Mouse (Mus musculus): ENCODE measurements at regions not wholly inside any gene's neighbourhood (a gene's known extent, or its start where the extent isn't known, plus 50 kb on each side); places are given as distances from the start of the nearest gene placed in this dataset.

DNA sequence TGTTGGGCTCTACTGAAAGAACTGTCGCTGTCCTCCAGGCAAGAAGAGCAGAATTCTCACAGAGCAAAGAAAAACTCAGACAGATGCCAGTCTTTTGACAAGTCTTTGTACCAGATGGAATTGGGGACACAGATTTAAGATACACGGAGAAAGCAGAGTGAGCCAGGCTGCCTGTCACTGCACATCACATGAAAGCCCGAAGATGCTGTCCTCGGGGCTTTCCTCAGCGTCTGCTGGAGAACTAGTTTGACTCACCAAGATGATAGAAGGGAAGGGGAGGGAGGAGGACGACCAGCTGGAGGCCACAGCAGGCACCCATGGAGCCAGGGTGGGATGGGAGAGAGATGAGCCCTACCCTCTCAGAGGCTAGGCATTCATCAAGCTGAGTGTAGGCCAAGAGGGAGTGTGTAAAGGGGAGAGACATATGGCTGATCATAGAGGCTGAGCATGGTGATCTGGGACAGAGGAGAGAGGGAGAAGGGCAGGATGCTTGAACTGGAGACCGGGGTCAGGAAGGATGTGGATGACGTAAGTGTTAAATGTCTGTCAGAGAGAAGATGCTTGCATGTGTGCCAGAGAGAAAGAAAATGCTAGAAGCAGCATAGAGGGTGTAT is 600.7 kb downstream of the Tbc1d22a start:
- H3K4me2 ChIP-seq (ENCODE audit: low read depth, low read length) = no peak overlapping the region
- no peak overlapping the region for H3K27ac ChIP-seq (ENCODE audit: low read length)
- WGBS = 55% methylated on average over 8 of the region's 8 CpGs
- H3K27me3 ChIP-seq (ENCODE audit: control insufficient read depth, insufficient read depth, low read depth, low read length) = no peaks in the 10 kb centered on the region
- peak; percentile 26; the same call in 1 of the 2 replicates for ATAC-seq (ENCODE audit: low read depth)
- H3K36me3 ChIP-seq (ENCODE audit: control insufficient read depth, insufficient read depth, low read length) = no peaks in the 10 kb centered on the region
- H3K4me3 ChIP-seq (ENCODE audit: low read length) = no peak overlapping the region
- H3K9ac ChIP-seq (ENCODE audit: low read length) = no peak overlapping the region
- H3K4me1 ChIP-seq (replicated peaks; ENCODE audit: control insufficient read depth, insufficient read depth, low read length) = no peaks in the 10 kb centered on the region
- H3K9me3 ChIP-seq (ENCODE audit: control insufficient read depth, low read length) = no peaks in the 10 kb centered on the region

DNA sequence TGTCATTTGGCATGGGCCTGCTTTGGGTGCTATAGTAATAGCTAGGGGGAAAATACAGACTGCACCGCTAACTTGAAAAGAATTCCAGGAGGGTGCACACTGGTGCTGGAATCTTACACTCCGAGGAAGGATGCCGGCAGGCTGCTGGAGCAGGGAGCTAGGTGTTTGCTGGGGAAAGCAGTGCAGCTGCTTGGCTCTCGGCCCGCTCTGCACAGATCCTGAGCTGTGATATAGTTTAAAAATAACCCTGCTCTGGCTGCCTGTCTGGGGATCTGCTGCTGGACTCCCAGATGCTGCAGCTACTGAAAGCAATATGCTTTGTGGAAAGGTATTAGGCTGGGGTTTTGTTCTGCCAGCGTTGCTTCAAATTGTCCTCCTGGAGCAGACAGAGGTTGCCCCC is 621.7 kb downstream of the Tbc1d22a start:
- Histone ChIP-seq H3K9me3 (ENCODE audit: control insufficient read depth, low read length) (no peaks in the 10 kb centered on the region), H3K27ac (ENCODE audit: low read length) (no peak overlapping the region), H3K36me3 (ENCODE audit: control insufficient read depth, insufficient read depth, low read length) (no peaks in the 10 kb centered on the region), H3K27me3 (ENCODE audit: control insufficient read depth, insufficient read depth, low read depth, low read length) (no peaks in the 10 kb centered on the region), H3K4me1 (replicated peaks; ENCODE audit: control insufficient read depth, insufficient read depth, low read length) (no peaks in the 10 kb centered on the region), H3K9ac (ENCODE audit: low read length) (no peak overlapping the region), H3K4me3 (ENCODE audit: low read length) (no peak overlapping the region), H3K4me2 (ENCODE audit: low read depth, low read length) (no peak overlapping the region)
- ATAC-seq (ENCODE audit: low read depth) = 0 out of 2 replicates have a peak, but pooled peaks have one; percentile 36
- WGBS = 42% methylated on average over 6 of the region's 6 CpGs

GRCm38 (mm10) chr15:86852161-86852870 is 638.1 kb downstream of the Tbc1d22a start:
- ATAC-seq (ENCODE audit: low read depth) = no peak
- Histone ChIP-seq H3K36me3 (ENCODE audit: control insufficient read depth, insufficient read depth, low read length) (no peaks in the 10 kb centered on the region), H3K27ac (ENCODE audit: low read length) (no peak overlapping the region), H3K9ac (ENCODE audit: low read length) (no peak overlapping the region), H3K9me3 (ENCODE audit: control insufficient read depth, low read length) (no peaks in the 10 kb centered on the region), H3K4me3 (ENCODE audit: low read length) (no peak overlapping the region), H3K27me3 (ENCODE audit: control insufficient read depth, insufficient read depth, low read depth, low read length) (no peaks in the 10 kb centered on the region), H3K4me2 (ENCODE audit: low read depth, low read length) (no peak overlapping the region), H3K4me1 (replicated peaks; ENCODE audit: control insufficient read depth, insufficient read depth, low read length) (no peaks in the 10 kb centered on the region)
- 48% methylated on average over 11 of the region's 11 CpGs for WGBS

- Histone ChIP-seq H3K4me2 (ENCODE audit: low read depth, low read length) (no peak overlapping the region), H3K9me3 (ENCODE audit: control insufficient read depth, low read length) (no peaks in the 10 kb centered on the region), H3K36me3 (ENCODE audit: control insufficient read depth, insufficient read depth, low read length) (no peaks in the 10 kb centered on the region), H3K27me3 (ENCODE audit: control insufficient read depth, insufficient read depth, low read depth, low read length) (no peaks in the 10 kb centered on the region), H3K27ac (ENCODE audit: low read length) (no peak overlapping the region), H3K9ac (ENCODE audit: low read length) (no peak overlapping the region), H3K4me1 (replicated peaks; ENCODE audit: control insufficient read depth, insufficient read depth, low read length) (no peaks in the 10 kb centered on the region), H3K4me3 (ENCODE audit: low read length) (no peak overlapping the region)
- ATAC-seq (ENCODE audit: low read depth) = no peak
- 16% methylated on average over 3 of the region's 3 CpGs for WGBS
Measured at GRCm38 (mm10) chr15:86858356-86858906, 644.2 kb downstream of the Tbc1d22a start.

GRCm38 (mm10) chr15:86875721-86876309 is 661.6 kb downstream of the Tbc1d22a start:
- Histone ChIP-seq H3K4me1 (replicated peaks; ENCODE audit: control insufficient read depth, insufficient read depth, low read length) (no peaks in the 10 kb centered on the region), H3K9me3 (ENCODE audit: control insufficient read depth, low read length) (no peaks in the 10 kb centered on the region), H3K36me3 (ENCODE audit: control insufficient read depth, insufficient read depth, low read length) (no peaks in the 10 kb centered on the region), H3K4me3 (ENCODE audit: low read length) (no peak overlapping the region), H3K27me3 (ENCODE audit: control insufficient read depth, insufficient read depth, low read depth, low read length) (no peaks in the 10 kb centered on the region), H3K4me2 (ENCODE audit: low read depth, low read length) (no peak overlapping the region), H3K27ac (ENCODE audit: low read length) (no peak overlapping the region), H3K9ac (ENCODE audit: low read length) (no peak overlapping the region)
- WGBS = 11% methylated on average over 7 of the region's 7 CpGs
- ATAC-seq (ENCODE audit: low read depth) = no peak

DNA sequence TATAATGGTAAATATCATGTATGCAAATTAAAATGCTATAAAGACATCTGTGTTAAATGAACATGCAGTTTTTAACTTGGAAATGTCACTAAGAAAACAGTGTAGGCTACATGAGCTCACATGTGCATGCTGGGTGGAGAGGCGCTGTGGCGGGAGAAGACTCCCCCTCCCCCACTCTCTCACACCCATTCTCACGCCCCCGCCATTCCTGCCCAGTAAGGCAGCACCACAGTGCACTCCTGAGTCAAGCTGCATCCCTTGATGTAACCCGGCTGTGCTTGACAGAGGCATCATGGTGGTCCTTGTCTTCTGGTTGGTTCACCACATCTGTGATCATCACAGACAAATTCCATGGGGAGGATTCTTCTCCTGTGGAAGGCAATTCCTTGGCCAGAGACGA is 647.1 kb upstream of the Fam19a5 start:
- whole genome bisulfite sequencing = 31% methylated on average over 6 of the region's 6 CpGs
- H3K36me3 ChIP-seq (ENCODE audit: control insufficient read depth, insufficient read depth, low read length) = no peaks in the 10 kb centered on the region
- no peaks in the 10 kb centered on the region for H3K27me3 ChIP-seq (ENCODE audit: control insufficient read depth, insufficient read depth, low read depth, low read length)
- H3K27ac ChIP-seq (ENCODE audit: low read length) = no peak overlapping the region
- no peak overlapping the region for H3K9ac ChIP-seq (ENCODE audit: low read length)
- no peaks in the 10 kb centered on the region for H3K4me1 ChIP-seq (replicated peaks; ENCODE audit: control insufficient read depth, insufficient read depth, low read length)
- H3K4me2 ChIP-seq (ENCODE audit: low read depth, low read length) = no peak overlapping the region
- no peak for ATAC-seq (ENCODE audit: low read depth)
- H3K9me3 ChIP-seq (ENCODE audit: control insufficient read depth, low read length) = no peaks in the 10 kb centered on the region
- H3K4me3 ChIP-seq (ENCODE audit: low read length) = no peak overlapping the region

DNA sequence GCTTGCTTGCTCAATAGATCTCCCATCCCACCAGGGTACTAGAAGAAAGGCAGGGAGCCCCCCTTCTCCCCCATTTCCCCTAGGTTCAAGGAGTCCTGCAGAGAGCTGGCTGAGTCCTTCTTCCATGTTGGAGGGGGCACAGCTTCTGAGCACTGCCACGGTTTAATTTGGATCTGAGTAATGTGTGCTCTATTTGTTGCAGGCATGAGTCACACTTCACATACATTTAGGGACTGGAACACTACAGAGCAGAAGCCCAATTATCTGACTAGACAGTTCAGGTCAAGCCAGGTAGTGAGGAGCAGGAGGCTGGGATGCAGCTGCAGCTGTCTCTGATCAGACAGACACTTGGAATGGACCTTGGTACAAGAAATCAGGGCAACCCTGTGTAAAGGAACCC is 644.1 kb upstream of the Fam19a5 start:
- H3K4me1 ChIP-seq (replicated peaks; ENCODE audit: control insufficient read depth, insufficient read depth, low read length) = no peaks in the 10 kb centered on the region
- no peaks in the 10 kb centered on the region for H3K9me3 ChIP-seq (ENCODE audit: control insufficient read depth, low read length)
- no peak overlapping the region for H3K9ac ChIP-seq (ENCODE audit: low read length)
- ATAC-seq (ENCODE audit: low read depth) = no peak
- WGBS = 46% methylated on average over 1 of the region's 1 CpGs
- no peak overlapping the region for H3K4me3 ChIP-seq (ENCODE audit: low read length)
- H3K27me3 ChIP-seq (ENCODE audit: control insufficient read depth, insufficient read depth, low read depth, low read length) = no peaks in the 10 kb centered on the region
- H3K36me3 ChIP-seq (ENCODE audit: control insufficient read depth, insufficient read depth, low read length) = no peaks in the 10 kb centered on the region
- H3K4me2 ChIP-seq (ENCODE audit: low read depth, low read length) = no peak overlapping the region
- no peak overlapping the region for H3K27ac ChIP-seq (ENCODE audit: low read length)

DNA sequence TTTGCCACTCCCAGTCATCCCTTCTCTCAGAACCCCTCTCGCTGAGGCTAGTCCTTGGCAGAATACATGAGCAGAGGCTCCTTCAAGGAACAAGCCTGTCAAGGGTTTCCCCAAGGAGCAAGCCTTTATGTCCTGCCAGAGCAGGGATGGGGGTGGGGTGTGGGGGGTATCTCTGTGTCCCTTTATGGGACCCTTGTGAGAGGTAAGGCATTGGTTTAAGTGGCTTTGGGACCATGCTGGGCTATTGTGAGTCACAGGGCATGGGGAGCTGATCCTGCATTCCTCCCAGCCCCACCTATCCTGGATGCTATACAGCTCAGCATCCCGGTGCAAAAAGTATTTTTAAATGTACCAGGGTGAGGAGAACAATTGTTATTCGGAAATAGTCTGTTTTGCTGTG is 641.1 kb upstream of the Fam19a5 start:
- no peak for ATAC-seq (ENCODE audit: low read depth)
- H3K4me1 ChIP-seq (replicated peaks; ENCODE audit: control insufficient read depth, insufficient read depth, low read length) = no peaks in the 10 kb centered on the region
- no peaks in the 10 kb centered on the region for H3K36me3 ChIP-seq (ENCODE audit: control insufficient read depth, insufficient read depth, low read length)
- H3K9ac ChIP-seq (ENCODE audit: low read length) = no peak overlapping the region
- no peaks in the 10 kb centered on the region for H3K27me3 ChIP-seq (ENCODE audit: control insufficient read depth, insufficient read depth, low read depth, low read length)
- WGBS = 47% methylated on average over 3 of the region's 3 CpGs
- no peak overlapping the region for H3K4me2 ChIP-seq (ENCODE audit: low read depth, low read length)
- no peaks in the 10 kb centered on the region for H3K9me3 ChIP-seq (ENCODE audit: control insufficient read depth, low read length)
- no peak overlapping the region for H3K4me3 ChIP-seq (ENCODE audit: low read length)
- no peak overlapping the region for H3K27ac ChIP-seq (ENCODE audit: low read length)

DNA sequence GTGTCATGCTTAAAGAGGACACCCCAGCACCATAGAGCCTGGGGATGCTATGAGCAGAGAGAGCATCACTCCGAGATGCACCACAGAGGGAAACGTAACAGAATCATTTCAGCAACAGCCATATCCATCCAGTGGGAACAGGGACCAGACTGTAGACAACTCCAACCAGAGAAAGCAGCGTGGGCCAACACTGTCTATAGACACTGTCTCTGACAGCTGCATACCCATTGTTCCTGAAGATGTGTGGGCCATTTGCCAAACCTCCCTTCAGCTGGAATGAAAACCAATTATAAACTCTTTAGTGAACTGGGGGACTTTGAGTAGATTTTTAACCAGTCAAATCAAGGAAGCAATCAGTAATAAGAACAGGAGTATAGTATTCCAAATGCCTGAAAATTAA is 630.8 kb upstream of the Fam19a5 start:
- WGBS = 68% methylated on average over 3 of the region's 3 CpGs
- Histone ChIP-seq H3K9me3 (ENCODE audit: control insufficient read depth, low read length) (no peaks in the 10 kb centered on the region), H3K4me1 (replicated peaks; ENCODE audit: control insufficient read depth, insufficient read depth, low read length) (no peaks in the 10 kb centered on the region), H3K4me3 (ENCODE audit: low read length) (no peak overlapping the region), H3K36me3 (ENCODE audit: control insufficient read depth, insufficient read depth, low read length) (no peaks in the 10 kb centered on the region), H3K27me3 (ENCODE audit: control insufficient read depth, insufficient read depth, low read depth, low read length) (no peaks in the 10 kb centered on the region), H3K27ac (ENCODE audit: low read length) (no peak overlapping the region), H3K4me2 (ENCODE audit: low read depth, low read length) (no peak overlapping the region), H3K9ac (ENCODE audit: low read length) (no peak overlapping the region)
- no peak for ATAC-seq (ENCODE audit: low read depth)

Measured in lung, embryonic 16.5 days (tissue).